Mouse (Mus musculus): ENCODE measurements around the gene Adcy4. TPM values are rescaled to one million over a fixed set of nuclear protein-coding genes. Genes with fewer than 3 reads are reported as not detected.

The Adcy4 gene
- total RNA-seq, 2 experiments from 2014 or later, result 19.8 to 21.1 TPM

GRCm38 (mm10) chr14:55723433-55723832 lies 60.5 kb downstream of the Adcy4 start:
- DNase-seq, result no peak
- intact Hi-C loops (cut with DNase I), result no loop called here

GRCm38 (mm10) chr14:55722438-55722945 lies 61.4 kb downstream of the Adcy4 start:
- intact Hi-C loops (cut with DNase I), result no loop called here
- no peak for DNase-seq

DNA sequence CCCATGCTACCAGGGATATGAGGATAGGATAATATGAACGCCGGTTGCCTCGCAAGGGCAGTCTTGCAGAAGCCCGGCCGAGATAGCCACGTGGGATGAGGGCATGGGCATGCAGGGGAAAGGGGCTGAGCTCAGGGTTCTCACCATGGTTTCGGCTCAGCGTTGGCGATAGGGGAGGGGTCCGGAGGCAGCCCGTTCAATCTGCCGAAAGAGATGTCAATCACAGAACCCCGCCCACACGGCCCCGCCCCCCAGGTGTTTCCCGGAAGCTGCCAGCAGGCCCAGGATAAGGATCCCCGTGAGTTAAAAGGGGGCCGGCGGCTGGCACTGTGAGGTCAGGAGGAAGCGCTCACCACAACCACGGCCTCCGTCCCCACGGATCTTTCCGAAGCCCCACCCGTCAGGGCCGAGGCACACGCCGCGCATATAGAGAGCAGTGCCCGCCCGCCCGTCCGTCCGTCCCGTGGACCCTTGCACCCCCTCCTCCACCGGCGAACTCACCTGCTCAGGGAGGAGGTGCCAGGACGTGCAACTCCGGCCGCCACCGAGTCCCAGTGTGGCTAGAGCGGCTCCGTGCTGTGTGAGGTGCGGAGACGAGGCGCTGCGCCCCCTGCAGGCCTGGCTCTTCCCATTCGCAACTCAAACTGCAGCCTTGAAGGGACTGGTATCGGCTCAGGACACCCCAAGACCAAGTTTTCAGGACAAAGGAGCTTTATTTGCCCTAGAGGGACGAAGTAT lies 62.0 kb downstream of the Adcy4 start, which contains the start of gene Rabggta:
Gene Rabggta (minus strand): TSS at position 564 of the 738 bp plus-strand sequence.
- intact Hi-C loops (cut with DNase I), result loop anchor here (2.0 kb wide), 1 partner anchor 39 kb away; no protein-coding TSS in a partner anchor
- peak; percentile 94 to 95 for DNase-seq

DNA sequence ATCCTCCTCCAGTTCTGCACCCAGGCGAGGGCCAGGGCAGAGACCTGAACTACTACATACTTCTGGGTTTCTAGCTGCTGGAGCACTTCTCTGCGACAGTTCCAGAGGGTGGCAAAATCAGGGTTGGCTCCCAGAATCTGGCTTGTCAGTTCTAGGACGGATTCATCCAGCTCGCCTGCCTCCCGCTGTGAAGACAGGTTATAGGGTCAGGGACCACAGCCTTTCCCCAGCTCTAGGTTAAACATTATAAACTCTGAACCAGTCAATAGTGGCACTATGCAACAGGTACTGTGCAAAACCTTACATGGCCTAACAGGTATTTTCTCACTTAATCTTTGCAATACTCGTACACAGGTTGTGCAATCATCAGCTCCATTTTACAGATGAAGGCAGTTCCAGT lies 62.8 kb downstream of the Adcy4 start:
- intact Hi-C loops (cut with DNase I), result loop anchor here (2.0 kb wide), 1 partner anchor 38 kb away; no protein-coding TSS in a partner anchor
- no peak for DNase-seq

GRCm38 (mm10) chr14:55720666-55721065 lies 63.2 kb downstream of the Adcy4 start:
- no peak for DNase-seq
- intact Hi-C loops (cut with DNase I), result loop anchor here (2.0 kb wide), 1 partner anchor 38 kb away; no protein-coding TSS in a partner anchor

DNA sequence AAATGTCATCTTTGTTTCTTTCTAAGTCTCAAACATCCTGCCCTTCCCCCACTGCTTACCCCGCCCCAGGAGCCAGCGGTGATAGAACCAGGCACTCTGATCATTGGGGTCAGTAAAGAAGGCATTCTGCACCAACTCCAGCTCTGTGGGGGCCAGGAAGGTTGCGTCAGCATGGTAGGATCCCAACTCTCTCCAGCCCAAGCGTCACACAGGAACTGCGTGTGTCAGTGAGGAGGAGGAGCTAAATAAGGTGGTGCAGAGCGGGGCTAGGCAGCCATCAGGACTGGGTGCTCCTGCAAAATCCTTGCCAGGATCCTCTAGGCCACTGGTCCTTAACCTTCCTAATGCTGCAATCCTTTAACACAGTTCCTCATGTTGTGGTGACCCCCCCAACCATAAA lies 64.2 kb downstream of the Adcy4 start:
- no peak for DNase-seq
- intact Hi-C loops (cut with DNase I), result loop anchor here (2.0 kb wide), 1 partner anchor 37 kb away; no protein-coding TSS in a partner anchor

Other genes starting within 250 kb of the Adcy4 start
- gene Pck2, start 243.8 kb downstream of the Adcy4 start, total RNA-seq (2021), result 10 to 100 TPM; 17.7 to 23.0 TPM
- gene Dcaf11, start 224.1 kb downstream of the Adcy4 start, total RNA-seq (2021), result 100 to 1,000 TPM; 112 to 118 TPM
- under 1 TPM in 1 of 2 experiments, not detected in 1; 0.69 TPM for gene A730061H03Rik, start 223.7 kb downstream of the Adcy4 start, total RNA-seq (2021)
- gene Fitm1, start 208.5 kb downstream of the Adcy4 start, total RNA-seq (2021), result 100 to 1,000 TPM; 204 to 226 TPM
- gene Psme1, start 206.0 kb downstream of the Adcy4 start, total RNA-seq (2021), result 100 to 1,000 TPM; 218 to 238 TPM
- 10 to 100 TPM; 39.9 to 45.0 TPM for gene Emc9, start 198.8 kb downstream of the Adcy4 start, total RNA-seq (2021)
- gene Psme2, start 193.0 kb downstream of the Adcy4 start, total RNA-seq (2021), result 100 to 1,000 TPM in 1 of 2 experiments, 10 to 100 TPM in 1; 90.7 to 132 TPM
- 10 to 100 TPM; 21.8 to 26.1 TPM for gene Rnf31, start 192.4 kb downstream of the Adcy4 start, total RNA-seq (2021)
- gene Irf9, start 180.5 kb downstream of the Adcy4 start, total RNA-seq (2021), result 1 to 10 TPM; 9.2 to 9.3 TPM
- gene Rec8, start 166.1 kb downstream of the Adcy4 start, total RNA-seq (2021), result 1 to 10 TPM in 1 of 2 experiments, under 1 TPM in 1; 0.72 to 1.2 TPM
- gene Ipo4, start 148.1 kb downstream of the Adcy4 start, total RNA-seq (2021), result 10 to 100 TPM; 41.4 to 49.9 TPM
- 1 to 10 TPM; 2.2 to 2.9 TPM for gene Gm49378, start 146.2 kb downstream of the Adcy4 start, total RNA-seq (2021)
- gene Tm9sf1, start 140.3 kb downstream of the Adcy4 start, total RNA-seq (2021), result 10 to 100 TPM; 45.3 to 45.4 TPM
- under 1 TPM; 0.53 to 0.76 TPM for gene Tssk4, start 133.9 kb downstream of the Adcy4 start, total RNA-seq (2021)
- gene Mdp1, start 123.6 kb downstream of the Adcy4 start, total RNA-seq (2021), result 10 to 100 TPM; 52.4 to 55.9 TPM
- gene Gmpr2, start 112.2 kb downstream of the Adcy4 start, total RNA-seq (2021), result 10 to 100 TPM; 12.8 to 14.1 TPM
- 100 to 1,000 TPM; 254 to 257 TPM for gene Nedd8, start 112.0 kb downstream of the Adcy4 start, total RNA-seq (2021)
- 10 to 100 TPM; 10.5 to 10.8 TPM for gene Tinf2, start 102.3 kb downstream of the Adcy4 start, total RNA-seq (2021)
- under 1 TPM; 0.29 TPM for gene Tgm1, start 70.2 kb downstream of the Adcy4 start, total RNA-seq (2021)
- gene Rabggta, start 61.8 kb downstream of the Adcy4 start, total RNA-seq (2021), result 10 to 100 TPM; 11.4 to 13.7 TPM
- gene Dhrs1, start 38.4 kb downstream of the Adcy4 start, total RNA-seq (2021), result 10 to 100 TPM; 54.6 to 56.2 TPM
- 10 to 100 TPM; 11.2 to 11.4 TPM for gene Nop9, start 38.4 kb downstream of the Adcy4 start, total RNA-seq (2021)
- 1 to 10 TPM in 1 of 2 experiments, under 1 TPM in 1; 1.00 to 1.0 TPM for gene Cideb, start 25.6 kb downstream of the Adcy4 start, total RNA-seq (2021)
- under 1 TPM; 0.12 to 0.17 TPM for gene Ltb4r2, start 22.7 kb downstream of the Adcy4 start, total RNA-seq (2021)
- gene Ltb4r1, start 18.1 kb downstream of the Adcy4 start, total RNA-seq (2021), result under 1 TPM; 0.37 to 0.60 TPM
- gene Ripk3, start 4.8 kb upstream of the Adcy4 start, total RNA-seq (2021), result 1 to 10 TPM; 4.4 to 6.1 TPM
- 1 to 10 TPM; 7.0 to 9.2 TPM for gene Nfatc4, start 39.0 kb upstream of the Adcy4 start, total RNA-seq (2021)
- 10 to 100 TPM; 13.6 to 15.8 TPM for gene Nynrin, start 69.9 kb upstream of the Adcy4 start, total RNA-seq (2021)
- gene Cbln3, start 100.3 kb upstream of the Adcy4 start, total RNA-seq (2021), result under 1 TPM; 0.10 TPM
- 10 to 100 TPM; 13.4 to 14.3 TPM for gene Khnyn, start 100.9 kb upstream of the Adcy4 start, total RNA-seq (2021)
- gene Sdr39u1, start 116.2 kb upstream of the Adcy4 start, total RNA-seq (2021), result 10 to 100 TPM; 71.5 to 78.4 TPM
- 1 to 10 TPM; 4.4 to 5.1 TPM for gene Cma1, start 160.6 kb upstream of the Adcy4 start, total RNA-seq (2021)
- not detected for gene Cma2, start 166.9 kb upstream of the Adcy4 start, total RNA-seq (2021)
- not detected for gene Mcpt1, start 233.9 kb upstream of the Adcy4 start, total RNA-seq (2021)
- gene Mcpt9, start 246.4 kb upstream of the Adcy4 start, total RNA-seq (2021), result not detected